Mouse (Mus musculus) B cell, adult 2 months (primary cell): ENCODE data around the gene Ccin.
A peak's percentile ranks its signal among the peaks of the same experiment; 100 is the strongest.

Experiments used
- DNase-seq, 2 experiments: peaks; one replicate each; pipeline ENCODE4 v3.0.0; 2022

Gene Ccin

DNA sequence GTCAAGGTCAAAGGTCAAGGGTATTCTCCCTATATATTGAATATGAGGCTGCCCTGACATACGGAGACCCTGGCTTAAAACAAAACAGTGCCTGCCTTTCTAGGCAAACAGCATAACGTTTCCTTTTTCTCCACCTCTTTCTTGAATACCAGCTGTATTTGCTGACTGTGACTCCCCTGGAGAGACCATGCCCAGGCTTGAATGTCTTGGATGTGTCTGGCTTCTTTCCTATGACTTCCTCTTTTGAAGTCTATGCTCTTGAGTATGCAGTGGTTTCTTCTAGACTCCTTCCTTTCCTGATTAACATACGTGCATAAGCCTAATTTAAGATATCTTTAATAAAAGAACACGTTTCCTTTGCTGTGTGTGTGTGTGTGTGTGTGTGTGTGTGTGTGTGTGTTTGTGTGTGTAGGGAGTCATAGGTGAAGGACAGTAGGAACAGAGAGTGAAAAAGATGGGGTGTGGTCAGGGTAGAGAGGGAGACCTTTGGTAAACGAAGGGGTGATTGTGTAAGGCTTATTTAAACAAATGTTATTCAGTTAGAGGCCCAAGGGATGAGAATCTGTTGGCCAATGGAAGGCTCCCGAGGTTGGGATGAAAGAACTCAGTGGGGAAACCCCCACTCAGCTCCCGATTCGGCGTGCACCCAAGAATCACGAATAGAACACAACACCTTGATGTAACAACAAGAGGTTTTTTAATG lies 8.2 kb upstream of the Ccin start:
- DNase-seq, result peak in 1 of 2 experiments; percentile 20

DNA sequence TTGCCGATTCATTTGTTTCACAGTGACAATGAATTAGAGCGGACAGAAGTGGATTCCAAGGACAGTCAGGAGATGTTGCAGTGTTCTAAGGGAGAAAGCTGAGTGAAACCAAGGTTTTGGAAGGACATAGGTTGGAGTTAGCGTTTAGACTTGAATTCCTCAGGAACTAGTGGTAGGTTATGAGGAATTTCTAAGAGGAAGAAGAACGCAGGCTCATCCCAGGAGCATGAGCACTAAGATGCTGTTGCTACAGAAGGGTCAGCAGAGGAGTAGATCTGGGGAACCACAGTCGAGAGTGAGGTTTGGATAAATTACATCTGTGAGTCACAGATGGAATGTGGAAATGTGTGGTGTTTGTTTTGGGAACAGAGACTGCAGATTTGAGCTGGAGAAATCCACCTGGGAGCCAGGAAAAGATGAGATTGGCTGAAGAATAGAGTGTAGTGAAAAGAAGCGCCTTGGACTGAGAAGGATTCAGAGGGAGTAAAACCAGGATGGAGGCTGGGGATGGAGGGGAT lies 7.0 kb upstream of the Ccin start:
- no peak for DNase-seq

DNA sequence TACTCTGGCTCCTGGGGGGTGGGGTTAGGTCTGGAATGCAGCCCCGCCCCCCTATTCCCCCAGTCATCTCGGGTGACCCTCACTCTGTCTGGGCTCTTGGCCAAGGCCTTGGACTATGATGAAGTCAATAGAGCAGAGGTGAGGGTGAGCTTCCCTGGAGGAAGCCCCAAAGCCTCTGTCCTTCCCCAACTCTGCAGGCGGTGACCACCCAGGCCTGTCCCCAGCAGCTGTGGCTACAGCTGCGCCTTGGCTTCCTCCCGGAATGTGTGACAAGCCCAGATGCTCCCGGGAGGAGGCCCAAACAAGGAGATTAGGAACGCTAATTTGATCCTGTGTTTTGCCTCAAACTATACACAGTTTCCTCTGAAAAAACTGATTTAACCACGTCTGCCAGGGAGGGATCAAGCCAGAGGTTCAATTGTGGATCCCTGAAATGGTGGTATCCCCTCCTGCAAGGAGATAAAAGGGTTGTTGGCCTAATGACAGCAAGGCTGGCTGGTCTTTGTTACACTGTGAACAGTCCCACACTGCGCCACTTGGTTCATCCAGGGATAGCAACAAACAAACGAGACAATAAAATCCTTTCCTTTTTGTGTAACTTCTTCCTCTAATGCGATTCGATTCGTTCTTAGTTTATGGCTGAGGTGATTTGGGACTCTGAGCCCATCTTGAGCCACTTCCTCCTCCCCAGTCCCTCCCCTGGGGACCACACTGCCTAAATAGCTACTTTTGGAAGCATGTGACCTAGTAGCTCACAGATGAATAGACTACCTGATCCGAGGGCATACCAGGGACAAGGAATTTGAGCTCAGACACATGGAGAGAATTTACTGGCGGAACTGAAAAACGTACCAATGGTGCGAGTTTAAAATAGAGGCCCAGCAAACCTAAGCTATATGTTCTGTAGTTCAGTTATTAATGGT lies 4.5 kb upstream of the Ccin start:
- peak in 1 of 2 experiments; percentile 15 for DNase-seq

DNA sequence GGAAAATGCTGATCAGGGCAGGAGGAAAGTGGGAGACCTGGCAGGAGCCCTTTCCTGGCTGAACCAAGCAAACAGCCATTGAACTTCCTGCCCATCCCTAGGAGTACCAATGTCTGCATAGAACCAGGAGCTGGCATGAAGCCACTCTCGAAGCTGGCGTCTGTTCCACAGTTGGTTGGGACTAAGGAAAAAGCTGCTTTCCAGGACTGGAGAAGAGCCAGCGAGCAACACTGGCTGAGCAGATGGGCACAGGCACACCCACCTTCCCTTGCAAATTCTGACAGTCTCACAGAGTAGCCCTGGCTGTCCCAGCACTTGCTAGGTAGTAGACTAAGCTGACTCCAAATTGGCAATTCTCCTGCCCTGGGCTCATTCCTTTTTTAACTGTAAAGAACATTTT lies 3.5 kb upstream of the Ccin start:
- no peak for DNase-seq

DNA sequence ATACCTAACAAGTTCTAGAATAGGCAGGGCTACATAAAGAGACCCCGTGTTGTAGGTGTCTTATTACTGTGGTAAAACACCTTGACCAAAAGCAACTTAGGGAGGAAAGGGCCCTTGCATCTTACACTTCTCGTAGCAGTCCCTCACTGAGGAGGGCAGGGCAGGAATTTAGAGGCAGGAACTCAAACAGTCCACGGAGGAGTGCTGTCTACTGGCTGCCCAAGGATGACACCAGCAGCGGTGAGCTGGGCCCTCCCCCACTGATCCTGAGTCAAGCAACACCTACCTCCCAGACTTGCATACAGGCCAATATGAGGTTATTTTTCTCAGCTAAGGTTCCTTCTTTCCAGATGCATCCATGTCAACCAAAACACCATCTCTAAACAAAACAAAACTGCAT lies 3.0 kb upstream of the Ccin start:
- no peak for DNase-seq

DNA sequence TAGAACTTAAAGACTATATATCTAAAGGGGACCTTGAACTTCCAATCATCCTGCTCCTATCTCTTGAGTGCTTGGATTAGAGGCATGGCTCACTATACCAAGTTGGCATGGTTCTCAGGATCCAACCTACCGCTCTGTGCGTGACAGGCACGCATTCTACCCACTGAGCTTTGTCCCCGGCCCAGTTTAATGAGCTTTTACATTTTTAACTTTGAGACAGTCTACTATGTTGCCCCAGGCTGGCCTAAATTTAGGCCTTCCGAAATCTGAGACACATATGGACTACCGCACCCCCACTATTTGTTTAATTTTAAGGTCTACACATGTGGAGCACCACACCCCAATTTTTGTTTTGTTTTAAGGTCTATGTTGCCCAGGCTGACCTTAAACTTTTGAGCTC lies 2.4 kb upstream of the Ccin start:
- no peak for DNase-seq

DNA sequence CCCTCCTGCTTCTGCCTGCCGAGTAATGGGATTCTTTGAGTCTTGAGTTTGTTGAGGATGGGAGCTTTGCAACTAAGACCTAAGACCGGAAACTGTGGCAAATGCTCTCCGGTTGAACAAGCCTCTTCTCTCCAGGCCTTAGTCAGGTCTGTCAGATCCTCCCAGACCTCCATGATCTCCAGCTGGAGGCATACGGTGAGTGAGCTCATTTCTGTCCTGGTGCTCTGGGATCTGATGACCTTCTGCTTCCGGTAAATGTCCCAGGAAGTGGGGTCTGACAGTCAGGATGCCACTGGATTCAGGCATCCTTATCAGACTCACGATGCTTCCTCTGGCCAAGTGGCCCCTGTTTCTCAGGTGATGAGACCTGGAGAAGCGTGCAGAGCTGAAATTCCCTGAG lies 2.0 kb upstream of the Ccin start:
- DNase-seq, result no peak

DNA sequence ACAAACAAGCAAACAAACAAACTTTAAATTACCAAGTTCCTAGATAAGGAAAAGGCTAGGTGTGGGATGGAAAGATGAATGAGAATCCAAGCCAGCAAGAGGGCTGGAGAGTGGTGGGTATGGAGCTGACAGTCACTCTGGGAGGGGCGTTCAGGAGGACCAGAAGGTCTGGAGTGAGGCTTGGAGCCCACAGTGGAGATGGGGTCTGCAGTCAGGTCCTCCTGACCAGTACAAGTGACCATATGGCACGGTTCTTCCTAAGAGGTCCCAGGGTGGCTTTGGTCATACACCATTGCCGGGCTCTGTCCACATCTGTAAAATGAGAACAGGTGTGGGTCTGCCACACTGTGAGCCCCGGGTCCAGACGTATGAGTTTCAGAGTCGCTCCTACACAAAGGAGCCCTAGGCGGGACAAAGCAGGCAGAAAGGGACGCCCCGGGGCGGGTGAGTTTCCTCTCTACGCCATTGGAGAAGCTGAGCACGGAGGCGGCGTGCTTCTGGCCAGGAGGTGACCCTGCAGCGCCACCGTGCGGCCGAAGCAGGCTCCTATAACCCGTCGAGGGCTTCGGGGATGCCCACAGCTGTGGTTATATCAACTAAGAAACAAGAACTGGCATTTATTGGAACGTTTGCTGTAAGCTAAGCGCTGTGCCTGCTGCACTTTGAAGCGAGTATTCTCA lies 1.1 kb upstream of the Ccin start:
- peak; percentile 97 for DNase-seq

DNA sequence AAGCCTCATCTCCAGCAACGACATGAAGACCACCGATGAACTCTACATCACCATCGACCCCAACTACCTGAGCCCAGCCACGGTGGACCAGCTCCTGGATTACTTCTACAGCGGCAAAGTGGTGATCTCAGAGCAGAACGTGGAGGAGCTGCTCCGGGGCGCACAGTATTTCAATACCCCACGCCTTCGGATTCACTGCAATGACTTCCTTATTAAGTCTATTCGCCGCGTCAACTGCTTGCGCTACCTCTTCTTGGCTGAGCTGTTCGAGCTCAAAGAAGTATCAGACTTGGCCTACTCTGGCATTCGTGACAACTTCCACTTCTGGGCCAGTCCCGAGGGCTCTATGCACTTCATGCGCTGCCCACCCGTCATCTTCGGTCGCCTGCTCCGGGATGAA lies 473 bp downstream of the Ccin start:
- no peak for DNase-seq

DNA sequence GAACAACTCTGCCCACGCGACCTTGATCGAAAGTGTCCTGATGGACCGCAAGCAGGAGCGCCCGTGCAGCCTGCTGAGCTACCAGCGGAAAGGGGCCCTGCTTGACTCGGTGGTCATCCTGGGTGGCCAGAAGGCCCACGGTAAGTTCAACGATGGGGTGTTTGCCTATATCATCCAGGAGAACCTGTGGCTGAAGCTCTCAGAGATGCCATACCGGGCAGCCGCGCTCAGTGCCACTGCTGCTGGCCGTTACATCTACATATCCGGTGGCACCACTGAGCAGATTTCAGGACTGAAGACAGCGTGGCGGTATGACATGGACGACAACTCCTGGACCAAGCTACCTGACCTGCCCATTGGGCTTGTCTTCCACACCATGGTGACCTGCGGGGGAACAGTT lies 1.0 kb downstream of the Ccin start:
- DNase-seq, result no peak

DNA sequence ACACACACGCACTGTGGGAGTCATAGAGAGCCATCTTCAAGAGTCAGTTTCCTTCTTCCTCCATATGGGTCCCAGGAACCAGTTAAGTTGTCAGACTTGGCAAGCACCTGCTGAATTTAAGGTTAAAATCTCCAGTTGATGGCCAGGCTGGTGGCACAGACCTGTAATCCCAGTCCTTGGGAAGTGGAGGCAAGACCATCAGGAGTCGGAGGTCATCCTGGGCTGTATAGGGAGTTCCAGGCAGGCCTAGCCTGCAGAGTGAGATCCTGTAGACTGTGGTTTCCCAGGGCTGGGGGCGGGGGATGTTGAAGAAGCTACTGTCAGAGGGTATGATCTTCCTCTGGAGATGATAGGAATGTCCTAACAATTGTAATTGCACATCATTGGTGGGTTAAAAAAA lies 5.7 kb downstream of the Ccin start:
- DNase-seq, result no peak

DNA sequence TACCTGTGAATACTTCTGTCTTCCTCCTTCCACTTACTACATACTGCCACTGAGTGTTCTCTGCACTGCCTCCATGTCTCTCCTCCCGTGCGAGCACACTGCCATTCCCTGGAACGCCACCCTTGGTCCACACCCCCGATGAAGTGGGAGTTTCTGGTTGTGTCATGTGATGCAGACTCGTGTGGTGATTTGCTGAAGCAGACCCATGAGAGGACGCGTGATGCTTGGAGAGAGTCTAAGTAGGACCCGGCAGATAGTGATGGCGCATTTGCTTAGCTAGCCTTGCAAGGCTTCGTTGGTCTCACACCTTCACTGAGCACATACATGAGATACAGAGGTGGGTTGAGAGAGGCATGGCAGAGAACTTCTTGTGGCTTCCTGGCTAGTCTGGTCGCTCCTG lies 9.8 kb downstream of the Ccin start:
- DNase-seq, result no peak

DNA sequence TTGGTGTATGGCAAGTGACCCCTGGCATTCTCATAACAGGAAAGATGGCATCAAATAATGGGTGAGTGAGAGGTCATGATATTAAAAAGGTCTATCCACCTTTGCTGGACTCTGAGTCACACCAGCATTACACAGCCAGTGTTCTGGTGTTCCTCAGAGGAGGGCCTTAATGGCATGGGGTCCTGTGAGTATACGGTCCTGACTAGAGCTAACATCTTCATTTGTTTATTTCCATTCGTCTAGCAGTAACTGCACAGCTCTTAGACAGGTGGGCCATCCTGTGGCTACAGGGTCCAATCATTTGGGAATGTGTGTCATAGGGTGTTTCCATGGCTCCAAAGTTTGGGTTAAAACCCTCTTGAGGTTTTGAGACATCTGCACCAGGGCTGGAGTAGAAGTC lies 11.1 kb downstream of the Ccin start:
- DNase-seq, result no peak

DNA sequence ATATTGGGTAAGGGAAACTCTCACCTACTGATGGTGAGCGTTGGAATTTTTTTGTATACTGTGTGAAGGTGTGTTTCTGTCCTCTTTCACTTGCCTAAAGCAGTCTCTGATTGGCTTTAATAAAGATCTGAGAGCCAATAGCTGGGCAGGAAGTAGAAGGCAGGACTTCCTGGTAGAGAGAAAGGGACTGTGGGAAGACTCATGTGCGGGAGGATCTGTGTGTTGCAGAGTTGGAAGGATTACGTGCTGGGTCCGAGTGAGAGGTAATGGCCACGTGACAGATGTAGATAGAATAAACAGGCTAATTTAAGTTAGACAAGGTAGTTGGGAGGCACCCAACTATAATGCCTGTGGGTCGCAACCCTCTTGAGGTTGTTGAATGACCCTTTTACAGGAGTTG lies 20.3 kb downstream of the Ccin start:
- no peak for DNase-seq

DNA sequence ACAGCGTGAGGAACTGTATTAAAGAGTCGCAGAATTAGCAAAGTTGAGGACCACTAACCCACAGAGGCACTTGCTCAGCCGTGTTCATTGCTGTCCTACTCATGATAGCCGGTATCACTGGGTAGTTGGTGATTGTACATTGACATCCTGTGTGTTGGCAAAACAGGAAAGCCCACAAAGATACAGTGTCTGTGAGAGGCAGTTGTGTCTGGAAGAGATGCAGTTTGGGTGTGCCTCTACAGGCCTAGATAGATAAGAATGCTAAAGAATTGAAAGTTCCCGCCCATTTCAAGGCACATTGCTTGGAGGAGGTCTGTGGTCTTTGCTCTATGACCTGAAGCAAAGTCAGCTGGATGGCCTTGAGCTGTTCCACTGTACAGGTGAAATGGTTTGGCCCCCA lies 20.8 kb downstream of the Ccin start, which contains the start of gene Clta:
Clta (plus strand) TSS at position 327 of the 400 bp plus-strand sequence.
- no peak for DNase-seq

DNA sequence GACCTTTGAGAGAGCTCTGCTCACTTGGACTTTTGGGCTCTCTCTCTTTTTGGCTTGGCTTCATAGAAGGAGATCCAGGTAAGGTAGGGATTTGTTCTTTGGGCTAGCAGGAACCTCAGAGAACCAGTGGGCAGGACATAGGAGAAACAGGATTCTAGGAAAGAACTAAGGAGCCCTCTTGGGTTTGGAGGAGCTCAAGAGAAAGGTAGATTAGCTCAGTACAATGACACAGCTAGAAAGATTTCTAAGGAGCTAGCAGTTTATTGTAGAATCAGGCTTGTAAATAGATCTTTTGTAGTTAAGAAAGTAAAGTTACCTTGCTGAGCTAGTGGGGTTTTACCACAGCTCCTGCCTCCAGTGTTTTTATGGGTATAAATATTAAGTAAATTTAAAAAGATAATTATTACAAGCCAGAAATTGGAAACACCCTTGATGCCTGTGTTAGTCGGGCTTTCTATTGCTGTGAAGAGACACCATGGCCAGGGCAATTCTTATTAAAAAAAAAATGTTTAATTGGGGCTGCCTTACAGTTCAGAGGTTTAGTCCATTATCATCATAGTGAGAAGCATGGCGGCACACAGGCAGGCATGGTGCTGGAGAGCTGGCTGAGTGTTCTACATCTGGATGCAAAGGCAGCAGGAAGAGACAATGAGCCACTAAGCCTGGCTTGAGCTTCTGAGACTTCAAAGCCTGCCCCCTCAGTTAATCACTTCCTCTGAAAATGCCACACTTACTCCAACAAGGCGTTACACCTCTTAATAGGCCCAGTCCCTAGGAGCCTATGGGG lies 21.5 kb downstream of the Ccin start:
- DNase-seq, result no peak

DNA sequence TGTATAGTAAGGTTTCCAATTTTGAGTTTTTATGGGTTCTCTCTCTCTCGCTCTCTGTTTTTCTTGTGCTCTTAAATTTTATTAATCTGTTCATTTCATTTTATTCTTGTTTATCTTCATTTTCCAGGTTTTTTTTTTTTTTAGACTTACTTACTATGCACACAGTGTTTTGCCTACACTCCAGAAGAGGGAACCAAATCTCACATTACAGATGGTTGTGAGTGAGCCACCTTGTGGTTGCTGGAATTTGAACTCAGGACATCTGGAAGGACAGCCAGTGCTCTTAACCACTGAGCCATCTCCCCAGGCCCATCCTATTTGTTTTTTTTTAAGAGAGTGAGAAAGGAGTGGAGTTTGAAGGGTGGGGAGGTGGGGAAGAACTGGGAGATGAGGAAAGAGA lies 26.9 kb downstream of the Ccin start:
- no peak for DNase-seq

DNA sequence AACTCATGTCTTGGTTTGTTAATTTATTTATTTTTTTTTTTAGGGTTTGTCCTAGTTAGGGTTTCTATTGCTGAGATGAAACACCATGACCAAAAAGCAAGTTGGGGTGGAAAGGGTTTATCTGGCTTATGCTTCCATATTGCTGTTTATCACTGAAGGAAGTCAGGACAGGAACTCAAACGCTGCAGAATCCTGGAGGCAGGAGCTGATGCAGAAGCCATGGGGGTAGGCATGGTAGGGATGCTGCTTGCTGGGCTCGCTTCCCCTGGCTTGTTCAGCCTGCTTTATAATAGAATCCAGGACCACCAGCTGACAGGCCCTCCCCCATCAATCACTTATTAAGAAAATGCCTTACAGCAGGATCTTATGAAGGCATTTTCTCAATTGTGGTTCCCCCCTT lies 27.6 kb downstream of the Ccin start:
- no peak for DNase-seq

DNA sequence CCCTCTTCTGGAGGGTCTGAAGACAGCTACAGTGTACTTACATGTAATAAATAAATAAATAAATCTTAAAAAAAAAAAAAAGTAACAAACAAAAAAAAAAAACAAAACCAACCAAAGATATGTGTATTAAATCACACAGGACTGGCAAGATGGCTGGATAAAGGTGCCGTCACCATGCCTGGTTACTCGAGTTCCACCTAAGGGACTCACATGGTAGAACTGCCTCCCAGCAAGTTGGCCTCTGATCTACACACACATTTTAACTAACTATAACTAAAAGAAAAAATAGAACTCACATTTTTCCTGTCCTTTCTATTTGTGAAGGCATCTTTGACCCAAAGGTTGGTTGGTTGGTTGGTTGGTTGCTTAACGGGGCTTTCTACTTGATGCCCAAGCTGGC lies 28.5 kb downstream of the Ccin start:
- DNase-seq, result peak in 1 of 2 experiments; percentile 15

DNA sequence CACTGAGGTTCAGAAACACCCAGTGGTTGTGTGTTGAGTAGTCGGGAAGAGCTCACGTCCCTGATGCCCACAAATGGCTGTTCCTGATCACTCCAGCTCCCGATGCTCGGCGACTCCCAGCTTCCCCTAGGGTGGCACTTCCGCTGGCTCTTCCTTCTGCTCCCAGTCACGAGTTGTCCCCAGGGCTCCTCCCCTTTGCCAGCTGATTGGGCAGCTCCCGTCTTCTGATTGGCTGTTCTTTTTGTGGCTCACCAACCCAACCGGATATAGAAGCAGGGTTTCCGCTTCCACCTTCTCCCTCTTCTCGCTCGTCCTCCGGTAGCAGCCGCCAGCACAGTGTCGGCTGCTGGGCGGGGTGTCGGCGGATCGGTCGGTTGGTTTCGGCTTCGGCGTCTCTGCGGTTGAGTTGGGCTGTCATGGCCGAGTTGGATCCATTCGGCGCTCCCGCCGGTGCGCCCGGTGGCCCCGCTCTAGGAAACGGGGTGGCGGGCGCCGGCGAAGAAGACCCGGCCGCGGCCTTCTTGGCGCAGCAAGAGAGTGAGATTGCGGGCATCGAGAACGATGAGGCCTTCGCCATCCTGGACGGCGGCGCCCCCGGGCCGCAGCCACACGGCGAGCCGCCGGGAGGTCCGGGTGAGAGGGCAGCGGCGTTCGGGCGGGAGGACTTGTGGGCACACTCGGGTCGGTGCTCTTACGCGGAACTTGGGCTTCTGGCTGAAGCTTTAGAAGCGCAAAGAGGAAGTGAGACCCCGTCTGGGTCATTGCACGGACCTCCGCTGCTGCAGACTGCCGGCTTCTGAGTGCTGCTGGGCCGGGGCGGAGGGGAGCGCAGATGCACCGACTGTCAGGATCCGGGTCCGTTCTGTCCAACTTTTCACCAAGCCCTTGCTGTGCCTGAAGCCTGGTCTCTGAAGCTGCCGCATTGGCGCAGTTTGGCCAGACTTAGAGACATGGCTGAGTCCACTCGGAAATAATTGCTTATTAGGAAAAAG lies 29.4 kb downstream of the Ccin start:
- DNase-seq, result peak; percentile 82 to 83

DNA sequence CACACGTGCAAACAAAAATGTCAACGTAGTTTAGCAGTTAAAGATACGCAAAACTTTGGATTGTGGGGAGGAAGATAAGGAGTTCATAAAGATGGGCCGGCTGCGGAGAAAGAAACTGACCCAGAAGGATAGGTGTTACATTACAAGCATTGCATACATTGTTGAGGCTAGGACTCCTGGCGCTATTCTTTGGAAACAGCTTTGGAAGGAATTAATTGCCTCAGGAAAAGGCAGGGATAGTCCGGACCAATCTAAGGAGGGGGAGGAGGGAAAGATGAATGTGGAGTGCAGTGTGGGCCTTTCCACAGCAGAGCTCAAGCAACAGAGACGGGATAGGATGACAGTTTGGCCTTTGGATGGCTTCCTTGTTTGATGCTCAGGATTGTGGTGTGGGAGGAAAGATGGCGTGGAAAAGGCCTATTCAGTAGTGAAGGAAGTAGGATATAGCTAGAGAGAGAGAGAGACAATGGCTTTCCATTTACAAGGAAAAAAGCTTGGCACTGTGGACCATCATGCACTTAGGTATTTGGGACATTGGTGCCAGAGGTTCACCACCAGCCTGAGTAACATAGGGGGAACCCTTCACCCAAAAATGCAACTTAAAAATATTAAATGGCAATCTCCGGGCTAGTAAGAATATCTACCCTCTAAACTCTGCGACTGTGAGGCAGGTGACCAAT lies 30.2 kb downstream of the Ccin start:
- DNase-seq, result no peak
